Mouse (Mus musculus) ES-Bruce4 (cell line): ENCODE results near the gene Adam11. TPM values are rescaled to one million over a fixed set of nuclear protein-coding genes. Genes with fewer than 3 reads are reported as not detected.

ENCODE experiments used
- H3K27ac ChIP-seq: 2 replicates; pipeline ENCODE4 v1.5.1; 2012; ENCODE audit warnings: low read length, inconsistent platforms; ENCODE audit not compliant: insufficient read depth
- H3K27me3 ChIP-seq: 2 replicates; pipeline ENCODE4 v1.6.1; 2012; ENCODE audit warnings: mild to moderate bottlenecking, low read length, inconsistent platforms; ENCODE audit not compliant: control insufficient read depth, poor library complexity, insufficient read depth, severe bottlenecking
- H3K36me3 ChIP-seq: 2 replicates; pipeline ENCODE4 v1.6.1; 2012; ENCODE audit warnings: inconsistent platforms, mild to moderate bottlenecking, low read length, moderate library complexity; ENCODE audit not compliant: control insufficient read depth, poor library complexity, insufficient read depth, severe bottlenecking
- H3K4me1 ChIP-seq: one replicate; pipeline ENCODE4 v1.8.1; 2011; ENCODE audit warnings: low read length; ENCODE audit not compliant: control insufficient read depth, insufficient read depth
- H3K4me3 ChIP-seq: 2 replicates; pipeline ENCODE4 v1.5.1; 2011; ENCODE audit warnings: low read depth, mild to moderate bottlenecking, low read length
- H3K9ac ChIP-seq: 2 replicates; pipeline ENCODE4 v1.6.1; 2012; ENCODE audit warnings: low read depth, mild to moderate bottlenecking, inconsistent platforms; ENCODE audit not compliant: poor library complexity, severe bottlenecking
- H3K9me3 ChIP-seq: replicated peaks from 2 replicates; pipeline ENCODE4 v1.6.1; 2012; ENCODE audit warnings: mild to moderate bottlenecking, low read length, inconsistent platforms; ENCODE audit not compliant: control insufficient read depth, poor library complexity, insufficient read depth, severe bottlenecking
- CTCF ChIP-seq: IDR thresholded peaks from one replicate; pipeline ENCODE4 v1.8.1; 2011; ENCODE audit warnings: low read depth, low read length
- EP300 ChIP-seq: IDR thresholded peaks from 2 replicates; pipeline ENCODE4 v1.6.1; 2011; ENCODE audit warnings: low read depth, low read length; ENCODE audit not compliant: insufficient read depth
- POLR2A ChIP-seq: IDR thresholded peaks from one replicate; pipeline ENCODE4 v1.8.1; 2011; ENCODE audit warnings: low read length; ENCODE audit not compliant: insufficient read depth
- polyA plus RNA-seq: library from polyadenylated mRNA; stranded (reverse); fragments of >200 nt; gene quantifications from 2 replicates; pipeline ENCODE4 v1.2.4, GENCODE M21; 2011; ENCODE audit warnings: low read depth; ENCODE audit not compliant: missing spikeins, insufficient read depth, insufficient read length

The Adam11 gene
- polyA plus RNA-seq, 1 experiment: 1.2 TPM

- Histone ChIP-seq H3K4me1 (peaks cover 4% of the 10 kb centered on the region), H3K9me3 (no peaks in the 10 kb centered on the region), H3K9ac (no peak overlapping the region), H3K36me3 (no peaks in the 10 kb centered on the region), H3K4me3 (no peak overlapping the region), H3K27ac (no peak overlapping the region), H3K27me3 (peaks cover 3% of the 10 kb centered on the region)
- TF ChIP-seq EP300 (no peak), CTCF (no peak), POLR2A (no peak)
Observed at GRCm38 (mm10) chr11:102758977-102759376, 2.3 kb upstream of the Adam11 start.

DNA sequence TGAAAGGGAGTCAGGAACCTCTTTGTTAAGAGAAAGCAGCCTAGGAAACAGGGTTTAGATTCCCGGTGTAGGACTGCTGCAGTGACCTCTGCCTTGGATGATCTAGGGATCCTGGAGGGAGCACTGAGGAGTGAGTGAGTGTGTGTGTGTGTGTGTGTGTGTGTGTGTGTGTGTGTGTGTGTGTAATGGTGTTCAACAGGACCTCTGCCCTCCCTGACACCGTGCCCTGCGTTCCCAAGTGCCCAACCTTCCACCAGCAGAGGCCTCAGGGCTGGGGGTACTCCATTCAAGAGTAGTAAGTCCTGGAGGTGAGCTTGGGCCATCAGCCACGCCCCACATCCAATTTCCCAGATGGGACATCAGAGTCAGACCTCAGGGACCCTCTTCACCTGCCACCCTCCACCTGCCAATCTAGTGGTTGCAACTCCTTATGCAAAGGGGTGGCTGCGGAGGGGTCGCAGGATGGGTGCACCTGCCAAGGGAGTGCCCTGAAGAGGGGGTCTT lies 382 bp upstream of the Adam11 start:
- Histone ChIP-seq H3K4me3 (peak overlapping the region; percentile 22), H3K27me3 (peaks cover 3% of the 10 kb centered on the region), H3K27ac (no peak overlapping the region), H3K36me3 (no peaks in the 10 kb centered on the region), H3K9me3 (no peaks in the 10 kb centered on the region), H3K9ac (peak overlapping the region; percentile 81), H3K4me1 (peaks cover 4% of the 10 kb centered on the region)
- TF ChIP-seq POLR2A (no peak), CTCF (no peak), EP300 (no peak)

- H3K9me3 ChIP-seq: no peaks in the 10 kb centered on the region
- H3K36me3 ChIP-seq: no peaks in the 10 kb centered on the region
- H3K27ac ChIP-seq: no peak overlapping the region
- H3K27me3 ChIP-seq: peaks cover 3% of the 10 kb centered on the region
- peak overlapping the region; percentile 81; the same call in 1 of the 2 replicates for H3K9ac ChIP-seq
- H3K4me3 ChIP-seq: peak overlapping the region; percentile 48
- peaks cover 4% of the 10 kb centered on the region for H3K4me1 ChIP-seq
- TF ChIP-seq EP300 (no peak), CTCF (no peak), POLR2A (no peak)
Observed at GRCm38 (mm10) chr11:102762248-102762647, 1.0 kb downstream of the Adam11 start.

GRCm38 (mm10) chr11:102763009-102763767 lies 1.9 kb downstream of the Adam11 start:
- no peaks in the 10 kb centered on the region for H3K9me3 ChIP-seq
- H3K27ac ChIP-seq: no peak overlapping the region
- peaks cover 4% of the 10 kb centered on the region for H3K4me1 ChIP-seq
- no peak overlapping the region for H3K9ac ChIP-seq
- peaks cover 3% of the 10 kb centered on the region for H3K27me3 ChIP-seq
- no peak overlapping the region for H3K4me3 ChIP-seq
- TF ChIP-seq EP300: no peak
- no peak for TF ChIP-seq CTCF
- no peak for TF ChIP-seq POLR2A
- no peaks in the 10 kb centered on the region for H3K36me3 ChIP-seq

DNA sequence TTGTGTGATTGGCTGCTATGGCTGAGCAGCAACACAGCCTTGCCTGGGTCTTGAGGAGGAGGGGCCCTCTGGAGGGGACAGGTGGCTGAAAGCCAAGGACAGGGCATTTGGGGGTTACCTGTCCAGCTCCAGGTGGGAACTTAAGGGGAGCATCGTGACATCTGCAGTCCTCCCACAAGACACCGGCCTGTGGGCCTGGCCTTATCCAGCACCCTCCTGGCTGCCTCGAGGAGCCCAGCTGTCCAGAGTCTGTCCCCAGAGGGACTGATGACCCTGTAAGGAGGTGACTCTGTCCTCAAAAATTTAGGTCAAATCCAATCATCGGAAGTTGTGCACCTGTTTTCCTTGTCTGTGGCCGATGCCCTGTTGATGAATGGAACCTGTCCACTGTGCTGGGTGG lies 4.2 kb downstream of the Adam11 start:
- Histone ChIP-seq H3K27ac (no peak overlapping the region), H3K36me3 (no peaks in the 10 kb centered on the region), H3K9ac (no peak overlapping the region), H3K4me1 (peaks cover 4% of the 10 kb centered on the region), H3K27me3 (peaks cover 3% of the 10 kb centered on the region), H3K9me3 (no peaks in the 10 kb centered on the region), H3K4me3 (no peak overlapping the region)
- TF ChIP-seq POLR2A: no peak
- TF ChIP-seq CTCF: no peak
- no peak for TF ChIP-seq EP300

GRCm38 (mm10) chr11:102767055-102767670 lies 5.9 kb downstream of the Adam11 start:
- Histone ChIP-seq H3K27ac (no peak overlapping the region), H3K9me3 (no peaks in the 10 kb centered on the region), H3K4me1 (peaks cover 4% of the 10 kb centered on the region), H3K27me3 (no peaks in the 10 kb centered on the region), H3K4me3 (no peak overlapping the region), H3K9ac (no peak overlapping the region), H3K36me3 (no peaks in the 10 kb centered on the region)
- TF ChIP-seq EP300: no peak
- TF ChIP-seq CTCF: no peak
- TF ChIP-seq POLR2A: no peak
